ENCODE assay signal across 8 mouse cellular contexts in the genomic region with DNA sequence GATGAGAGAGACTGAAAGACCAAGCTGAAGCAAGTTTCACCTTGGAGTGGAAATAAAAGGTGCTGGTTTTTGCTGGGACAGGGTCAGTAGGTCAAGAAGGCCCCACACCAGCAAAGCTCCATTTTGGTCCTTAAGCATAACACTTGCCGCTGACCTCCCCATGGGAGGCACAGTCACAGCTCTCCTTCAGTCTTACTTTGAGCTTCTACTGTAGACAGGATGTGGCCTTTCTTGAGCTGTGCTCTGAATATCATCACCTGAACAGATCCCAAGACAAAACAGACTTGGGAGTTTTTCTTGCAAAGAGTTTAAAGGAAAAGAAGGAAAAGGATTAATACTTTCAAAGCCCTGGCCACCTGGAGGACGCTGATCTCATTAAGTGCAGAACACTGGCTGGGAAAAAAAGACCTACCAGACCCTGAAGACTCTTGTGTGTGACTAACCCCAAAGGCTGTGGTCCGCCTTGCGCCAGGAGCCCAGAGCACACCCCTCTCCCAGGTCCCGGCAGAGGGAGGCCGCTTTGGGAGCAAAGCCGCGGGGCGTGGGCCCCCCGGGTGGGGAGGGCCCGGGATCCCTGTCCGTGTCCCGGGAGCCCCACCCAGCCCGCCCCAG. TPM values are rescaled to one million over a fixed set of nuclear protein-coding genes. Genes with fewer than 3 reads are reported as not detected.
DNase-seq lines count a peak whose midpoint lies in the region; ATAC-seq and TF ChIP-seq lines count a peak whose summit lies in the region.

No protein-coding gene starts in this region.

- H3K4me2 ChIP-seq in heart, embryonic 15.5 days, result peak overlapping the region; percentile 75
- H3K4me2 ChIP-seq in forebrain, embryonic 16.5 days (ENCODE audit: low read length), result peak overlapping the region; percentile 97

- 11% methylated on average over 14 of the region's 14 CpGs for WGBS in heart, embryonic 15.5 days
- 6% methylated on average over 14 of the region's 14 CpGs for WGBS in forebrain, embryonic 16.5 days
- WGBS in midbrain, embryonic 10.5 days, result 3% methylated on average over 14 of the region's 14 CpGs

- intact Hi-C loops in heart, postnatal 14 days (cut with DNase I), result loop anchor here (1.0 to 5.0 kb wide), 3 partner anchors 41 to 141 kb away; no protein-coding TSS in a partner anchor

- ATAC-seq in heart, embryonic 15.5 days (replicated peaks; ENCODE audit: insufficient number of reproducible peaks, insufficient read depth, low FRiP score, low read depth), result no peak
- ATAC-seq in forebrain, embryonic 16.5 days, result no peak

- H3K9me3 ChIP-seq in heart, embryonic 15.5 days (replicated peaks), result no peaks in the 10 kb centered on the region
- H3K9me3 ChIP-seq in ES-Bruce4 (replicated peaks; ENCODE audit: control insufficient read depth, insufficient read depth, low read length, poor library complexity, severe bottlenecking), result no peaks in the 10 kb centered on the region
- no peaks in the 10 kb centered on the region for H3K9me3 ChIP-seq in forebrain, embryonic 16.5 days (ENCODE audit: control insufficient read depth, low read length)
- H3K9me3 ChIP-seq in midbrain, embryonic 10.5 days (replicated peaks), result no peaks in the 10 kb centered on the region

- no peak for TF ChIP-seq EP300 in ES-Bruce4 (IDR thresholded peaks at IDR 0.05; ENCODE audit: insufficient read depth, low read depth, low read length)

- no peaks in the 10 kb centered on the region for H3K27me3 ChIP-seq in heart, embryonic 15.5 days
- peaks cover 16% of the 10 kb centered on the region for H3K27me3 ChIP-seq in ES-Bruce4 (ENCODE audit: control insufficient read depth, insufficient read depth, low read length, poor library complexity, severe bottlenecking)
- H3K27me3 ChIP-seq in forebrain, embryonic 16.5 days (replicated peaks; ENCODE audit: control insufficient read depth, insufficient read depth, low read length), result peaks cover 5% of the 10 kb centered on the region; the same call in 1 of the 2 replicates
- peaks cover 40% of the 10 kb centered on the region for H3K27me3 ChIP-seq in midbrain, embryonic 10.5 days (ENCODE audit: low read depth, poor library complexity, severe bottlenecking)

- no peak for TF ChIP-seq POLR2A in ES-Bruce4 (IDR thresholded peaks at IDR 0.05; ENCODE audit: insufficient read depth, low read length)

- DNase-seq in heart, postnatal 14 days, result no peak
- no peak for DNase-seq in midbrain, embryonic 10.5 days (ENCODE audit: low spot score)
- no peak for DNase-seq in right cerebral cortex, adult 18-20 months
- DNase-seq in cerebellum, postnatal 25 days, result no peak
- no peak for DNase-seq in left cerebral cortex, adult 11 months (ENCODE audit: low spot score)

- no peak for TF ChIP-seq CTCF in ES-Bruce4 (IDR thresholded peaks at IDR 0.05; ENCODE audit: low read depth, low read length)

- peak overlapping the region; percentile 62 for H3K4me3 ChIP-seq in heart, embryonic 15.5 days
- peak overlapping the region; percentile 23; the same call in 1 of the 2 replicates for H3K4me3 ChIP-seq in ES-Bruce4 (ENCODE audit: low read depth, low read length)
- H3K4me3 ChIP-seq in forebrain, embryonic 16.5 days (replicated peaks; ENCODE audit: low read length), result peak overlapping the region; percentile 60
- peak overlapping the region; percentile 77 for H3K4me3 ChIP-seq in midbrain, embryonic 10.5 days

- peaks cover 19% of the 10 kb centered on the region for H3K4me1 ChIP-seq in heart, embryonic 15.5 days (replicated peaks)
- no peaks in the 10 kb centered on the region for H3K4me1 ChIP-seq in ES-Bruce4 (ENCODE audit: control insufficient read depth, insufficient read depth, low read length)
- peaks cover 12% of the 10 kb centered on the region for H3K4me1 ChIP-seq in forebrain, embryonic 16.5 days (replicated peaks; ENCODE audit: control insufficient read depth, insufficient read depth, low read length)
- H3K4me1 ChIP-seq in midbrain, embryonic 10.5 days, result peaks cover 48% of the 10 kb centered on the region

- H3K9ac ChIP-seq in heart, embryonic 15.5 days, result peak overlapping the region; percentile 57
- H3K9ac ChIP-seq in ES-Bruce4 (ENCODE audit: low read depth, poor library complexity, severe bottlenecking), result peak overlapping the region; percentile 78; the same call in 1 of the 2 replicates
- peak overlapping the region; percentile 60 for H3K9ac ChIP-seq in forebrain, embryonic 16.5 days (replicated peaks; ENCODE audit: low read depth, low read length)

- no peaks in the 10 kb centered on the region for H3K36me3 ChIP-seq in heart, embryonic 15.5 days
- no peaks in the 10 kb centered on the region for H3K36me3 ChIP-seq in ES-Bruce4 (ENCODE audit: control insufficient read depth, insufficient read depth, low read length, poor library complexity, severe bottlenecking)
- no peaks in the 10 kb centered on the region for H3K36me3 ChIP-seq in forebrain, embryonic 16.5 days (ENCODE audit: control insufficient read depth, insufficient read depth)
- H3K36me3 ChIP-seq in midbrain, embryonic 10.5 days, result peaks cover 7% of the 10 kb centered on the region; the same call in 1 of the 2 replicates

- peak overlapping the region; percentile 55; the same call in 1 of the 2 replicates for H3K27ac ChIP-seq in heart, embryonic 15.5 days
- H3K27ac ChIP-seq in ES-Bruce4 (ENCODE audit: insufficient read depth, low read length), result no peak overlapping the region
- no peak overlapping the region for H3K27ac ChIP-seq in forebrain, embryonic 16.5 days (ENCODE audit: low read length)
- peak overlapping the region; percentile 90 for H3K27ac ChIP-seq in midbrain, embryonic 10.5 days (replicated peaks)

RNA-seq across cellular contexts. Expression of a gene that starts 0.9 kb away (rescaled TPM):
- polyA plus RNA-seq in heart, embryonic 15.5 days (2015; fragmentation: Nextera tagmentation; extraction: Ambion mirVana), result 12.7 and 17.0 TPM in 2 replicates
- 10 to 100 TPM; 61.0 to 62.9 TPM for total RNA-seq in heart, postnatal 14 days (2021)
- 4.0 and 4.7 TPM in 2 replicates for polyA plus RNA-seq in ES-Bruce4 (2011; ENCODE audit: insufficient read depth, insufficient read length, low read depth, missing spikeins)
- polyA plus RNA-seq in forebrain, embryonic 16.5 days (2015; fragmentation: Nextera tagmentation; extraction: Ambion mirVana), result 7.4 and 7.5 TPM in 2 replicates
- polyA plus RNA-seq in midbrain, embryonic 10.5 days (2016; fragmentation: Nextera tagmentation; extraction: Ambion mirVana), result 14.9 and 16.5 TPM in 2 replicates

RNA-seq across cellular contexts. Expression of a gene that starts 26.9 kb away (rescaled TPM):
- 0.18 and 0.56 TPM in 2 replicates for polyA plus RNA-seq in heart, embryonic 15.5 days (2015; fragmentation: Nextera tagmentation; extraction: Ambion mirVana)
- total RNA-seq in heart, postnatal 14 days (2021), result under 1 TPM in 1 of 2 experiments, not detected in 1; 0.62 TPM
- polyA plus RNA-seq in ES-Bruce4 (2011; ENCODE audit: insufficient read depth, insufficient read length, low read depth, missing spikeins), result not detected in 2 replicates
- 2.7 and 4.1 TPM in 2 replicates for polyA plus RNA-seq in forebrain, embryonic 16.5 days (2015; fragmentation: Nextera tagmentation; extraction: Ambion mirVana)
- polyA plus RNA-seq in midbrain, embryonic 10.5 days (2016; fragmentation: Nextera tagmentation; extraction: Ambion mirVana), result 0.12 TPM in 1 of 2 replicates, not detected in the other

Comparison
In these comparisons a context has a peak if more than half of its experiments do, and no peak if none do; other contexts are left out.
1. H3K27ac ChIP-seq: peak in heart, embryonic 15.5 days (single experiment) and midbrain, embryonic 10.5 days (single experiment); none in ES-Bruce4 (single experiment) and forebrain, embryonic 16.5 days (single experiment).
2. H3K4me3 ChIP-seq: peak in every context shown above with its lines; median percentile 77 in midbrain, embryonic 10.5 days; 62 in heart, embryonic 15.5 days; 60 in forebrain, embryonic 16.5 days; 23 in ES-Bruce4.
3. Peak in every context shown above with its lines, with median percentiles within 50 percentile points of each other: H3K9ac ChIP-seq.